Mouse (Mus musculus) kidney, adult 9 months (tissue): ENCODE data around the gene Farsa.
"Not testable (repeated sequence)": the region's sequence is repeated elsewhere in the genome, so short reads cannot be mapped to it uniquely, and the experiment has no call there.

Source experiments
- DNase-seq: peaks from one replicate; pipeline ENCODE4 v3.0.0; 2022

Farsa gene

GRCm38 (mm10) chr8:84878915-84879314, 22.1 kb downstream of the Farsa start:
- DNase-seq, result no peak

DNA sequence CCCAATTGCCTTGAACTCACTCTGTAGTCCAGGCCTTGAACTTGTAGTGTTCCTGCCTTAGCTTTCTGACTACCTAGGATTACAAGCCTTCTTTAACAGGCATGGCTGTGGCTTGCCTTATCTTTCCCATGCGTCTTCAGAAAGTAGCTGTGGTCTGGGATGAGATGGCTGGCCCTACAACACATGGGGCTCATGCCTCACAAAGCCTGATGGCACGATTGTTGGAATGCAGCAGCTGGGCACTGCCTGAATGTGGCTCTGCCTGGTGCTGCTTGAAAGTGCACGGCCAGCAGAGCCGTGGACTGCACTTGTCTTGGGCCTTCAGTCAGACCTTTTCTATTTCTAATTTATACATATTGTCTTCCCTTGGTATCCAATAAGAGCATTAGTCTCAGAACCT, 27.9 kb downstream of the Farsa start:
- DNase-seq, result no peak

DNA sequence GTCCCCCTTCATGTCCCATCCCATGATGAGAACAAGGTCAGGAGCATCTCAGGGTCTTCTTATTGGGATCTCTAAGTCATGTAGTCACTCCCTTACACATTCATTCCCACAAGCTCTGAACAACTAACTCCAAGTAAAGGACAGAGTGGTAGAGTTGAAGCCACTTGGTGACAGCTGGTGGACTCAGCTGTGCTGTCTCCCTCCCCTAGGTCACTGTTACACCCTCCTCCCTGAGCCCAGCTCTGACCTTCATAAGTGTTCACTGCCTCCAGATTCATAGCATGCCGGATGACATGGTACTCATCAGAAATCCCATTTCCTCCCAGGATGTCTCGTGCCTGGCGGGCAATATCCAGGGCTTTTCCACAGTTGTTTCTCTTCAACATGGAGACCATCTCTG, 31.5 kb downstream of the Farsa start:
- DNase-seq, result no peak

DNA sequence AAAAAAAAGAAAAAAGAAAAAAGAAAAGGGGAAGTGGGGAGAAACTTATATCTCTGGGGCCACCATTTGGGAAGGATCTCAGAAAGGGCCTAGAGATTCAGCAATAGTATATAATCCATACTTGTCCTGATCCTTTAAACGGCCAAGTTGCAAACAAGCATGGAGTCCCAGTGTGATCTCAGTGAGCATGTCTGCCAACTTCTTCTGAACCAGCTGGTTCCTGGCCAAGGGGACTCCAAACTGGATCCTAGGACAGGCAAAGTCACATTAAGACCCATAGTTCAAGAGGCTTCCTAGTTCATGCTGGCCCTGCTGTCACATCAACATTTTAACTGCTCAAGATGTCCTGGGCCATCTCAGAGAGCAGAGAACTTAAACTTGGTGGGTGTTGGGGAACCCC, 32.4 kb downstream of the Farsa start:
- no peak for DNase-seq

DNA sequence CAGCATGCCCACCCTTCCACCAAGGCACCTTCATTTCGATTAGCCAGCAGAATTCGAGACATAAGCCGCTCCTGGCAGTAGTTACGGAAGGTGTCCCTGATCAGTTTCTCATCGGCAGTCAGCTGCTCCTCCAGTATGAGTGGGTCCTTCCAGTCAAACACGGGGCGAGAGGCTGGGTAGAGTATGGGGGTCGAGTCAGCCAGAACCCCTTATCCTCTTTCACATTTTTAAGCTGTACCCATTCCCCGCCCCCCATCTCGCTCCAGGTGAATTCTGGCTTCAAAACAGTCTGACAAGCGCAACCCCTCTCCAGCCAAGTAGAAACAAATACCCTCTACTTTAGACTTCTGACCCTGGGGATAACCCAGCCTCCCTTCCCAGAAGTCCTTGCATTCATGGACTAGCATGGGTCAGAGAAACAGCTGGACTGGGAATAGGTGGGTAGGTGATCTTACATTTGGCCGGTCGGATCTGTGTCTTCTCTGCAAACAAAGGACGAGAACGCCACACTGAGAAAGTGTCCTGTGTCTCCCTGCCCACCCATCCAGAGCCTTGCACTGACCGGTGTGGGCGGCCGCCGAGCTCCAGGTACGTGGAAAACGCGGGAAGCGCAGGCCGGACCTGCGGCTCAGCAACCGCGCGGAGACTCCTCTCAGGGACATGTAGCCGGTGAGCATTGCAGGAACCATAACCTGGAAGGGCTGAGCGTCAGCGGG, 36.4 kb downstream of the Farsa start:
- DNase-seq, result peak; percentile 86

- DNase-seq, result peak; percentile 99
These were observed 36.9 kb downstream of the Farsa start, which contains the start of gene Gcdh for GRCm38 (mm10) chr8:84893709-84894134. Gcdh (minus strand) TSS chr8:84893921.

DNA sequence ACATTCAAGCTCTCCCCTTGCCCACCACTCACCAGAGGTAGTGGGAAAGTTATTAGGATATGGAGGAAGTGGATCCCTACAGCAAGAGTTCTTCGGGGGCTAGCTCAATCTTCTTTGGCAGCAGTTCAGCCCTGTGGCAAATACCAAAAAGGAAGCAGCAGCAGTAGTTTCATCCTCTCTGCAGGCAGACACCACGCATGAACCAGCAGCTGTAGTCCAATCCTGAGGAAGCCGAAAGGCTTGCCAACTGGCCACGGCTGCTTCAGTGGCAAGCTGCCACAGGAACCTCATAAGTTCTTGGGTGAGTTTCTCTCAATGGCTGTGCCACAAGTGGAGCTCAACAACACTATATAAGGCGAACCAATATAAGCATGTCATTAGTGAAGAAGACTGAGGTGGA, 39.2 kb downstream of the Farsa start:
- DNase-seq, result no peak

- DNase-seq, result no peak
These were observed 44.3 kb downstream of the Farsa start for GRCm38 (mm10) chr8:84901071-84901470.

DNA sequence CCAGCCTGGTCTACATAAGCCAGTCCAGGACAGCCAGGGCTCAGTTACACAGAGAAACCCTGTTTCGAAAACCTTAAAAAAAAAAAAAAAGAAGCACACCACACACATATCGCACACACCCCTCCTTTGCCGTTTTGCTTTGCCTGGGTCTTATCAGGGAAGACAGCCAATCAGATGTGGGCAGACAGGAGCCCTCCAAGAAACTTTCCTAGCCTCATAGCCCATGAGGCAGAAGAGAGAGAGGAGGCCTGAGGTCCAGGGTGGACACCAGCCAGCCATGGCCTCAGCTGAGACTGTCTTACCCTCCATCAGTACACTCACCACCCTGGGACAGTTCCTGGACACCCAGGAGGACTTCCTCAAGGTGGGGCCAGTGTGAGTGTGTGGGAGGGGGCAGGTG, 45.0 kb downstream of the Farsa start, which contains the start of gene Klf1:
Gene Klf1, plus strand, starts transcription at position 177 of the 400 bp plus-strand sequence.
- DNase-seq, result no peak

DNA sequence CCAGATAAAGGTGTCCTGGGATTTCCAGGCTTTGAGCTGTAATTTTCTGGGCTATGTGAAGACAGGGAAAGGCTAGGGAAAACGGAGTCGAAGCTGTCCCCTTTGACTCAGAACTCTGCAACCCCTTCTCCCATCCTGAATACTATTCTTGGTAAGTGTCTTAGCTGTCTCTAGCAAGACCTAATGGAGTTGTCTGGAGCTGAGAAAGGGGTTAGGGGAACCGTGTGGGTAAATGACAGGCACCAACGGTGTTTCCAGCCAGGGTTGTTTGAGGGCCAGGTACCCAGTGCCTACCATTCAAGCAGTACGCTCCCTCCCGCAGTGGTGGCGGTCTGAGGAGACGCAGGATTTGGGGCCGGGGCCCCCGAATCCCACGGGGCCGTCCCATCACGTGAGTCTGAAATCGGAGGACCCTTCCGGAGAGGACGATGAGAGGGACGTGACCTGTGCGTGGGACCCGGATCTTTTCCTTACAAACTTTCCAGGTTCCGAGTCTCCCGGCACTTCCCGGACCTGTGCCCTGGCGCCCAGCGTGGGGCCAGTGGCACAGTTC, 45.7 kb downstream of the Farsa start:
- peak; percentile 28 for DNase-seq

- DNase-seq, result peak; percentile 97
These were observed 46.3 kb downstream of the Farsa start for GRCm38 (mm10) chr8:84902920-84903661.

DNA sequence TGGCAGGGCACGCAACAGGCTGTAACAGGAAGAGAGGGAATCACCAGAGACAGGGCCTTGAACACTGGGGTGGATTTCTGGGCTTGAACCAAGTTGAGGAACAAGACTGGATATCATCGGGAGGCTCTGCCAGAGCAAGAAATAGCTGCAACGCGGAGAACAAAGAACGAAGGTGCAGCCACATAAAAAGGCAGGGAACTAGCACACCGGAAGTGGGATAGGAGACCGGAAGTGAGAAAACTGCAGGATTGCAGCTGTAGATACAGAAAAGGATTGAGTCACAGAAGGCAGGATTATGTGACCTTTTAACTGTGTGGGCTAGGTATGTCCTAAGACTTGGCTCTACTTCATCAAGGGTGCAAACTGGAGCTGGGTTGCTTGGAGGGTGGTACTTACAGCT, 47.6 kb downstream of the Farsa start:
- DNase-seq, result no peak

DNA sequence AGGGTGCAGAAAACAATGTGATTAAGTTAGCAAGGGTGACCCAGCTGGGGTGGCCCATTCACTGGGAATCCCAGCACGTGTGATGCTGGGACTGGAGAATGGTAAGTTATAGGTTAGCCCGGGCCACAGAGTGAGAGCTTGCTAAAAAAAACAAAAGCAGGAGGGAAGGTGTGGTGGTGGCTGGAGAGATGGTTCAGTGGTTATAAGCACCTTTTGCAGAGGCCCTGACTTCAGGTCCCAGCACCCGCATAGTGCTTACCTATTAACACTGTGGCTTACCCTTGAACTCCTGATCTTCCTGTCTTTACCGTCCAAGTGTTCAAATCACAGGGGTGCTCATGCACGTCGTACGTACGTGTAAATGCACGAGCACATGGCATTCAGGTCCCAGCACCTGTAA, 50.2 kb downstream of the Farsa start:
- DNase-seq, result no peak

GRCm38 (mm10) chr8:84907493-84907892, 50.7 kb downstream of the Farsa start:
- no peak for DNase-seq

DNA sequence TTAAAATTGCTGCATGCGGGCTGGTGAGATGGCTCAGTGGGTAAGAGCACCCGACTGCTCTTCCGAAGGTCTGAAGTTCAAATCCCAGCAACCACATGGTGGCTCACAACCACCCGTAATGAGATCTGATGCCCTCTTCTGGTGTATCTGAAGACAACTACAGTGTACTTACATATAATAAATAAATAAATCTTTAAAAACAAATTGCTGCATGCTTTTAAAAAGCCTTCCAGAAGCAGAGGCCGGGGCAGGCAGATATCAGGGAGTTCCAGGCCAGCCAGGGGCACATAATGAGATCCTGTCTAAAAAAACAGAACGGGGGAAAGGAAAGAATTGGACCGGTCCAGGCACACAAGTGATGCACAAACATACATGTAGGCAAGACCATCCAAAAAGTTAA, 51.2 kb downstream of the Farsa start:
- DNase-seq, result not testable (repeated sequence)

DNA sequence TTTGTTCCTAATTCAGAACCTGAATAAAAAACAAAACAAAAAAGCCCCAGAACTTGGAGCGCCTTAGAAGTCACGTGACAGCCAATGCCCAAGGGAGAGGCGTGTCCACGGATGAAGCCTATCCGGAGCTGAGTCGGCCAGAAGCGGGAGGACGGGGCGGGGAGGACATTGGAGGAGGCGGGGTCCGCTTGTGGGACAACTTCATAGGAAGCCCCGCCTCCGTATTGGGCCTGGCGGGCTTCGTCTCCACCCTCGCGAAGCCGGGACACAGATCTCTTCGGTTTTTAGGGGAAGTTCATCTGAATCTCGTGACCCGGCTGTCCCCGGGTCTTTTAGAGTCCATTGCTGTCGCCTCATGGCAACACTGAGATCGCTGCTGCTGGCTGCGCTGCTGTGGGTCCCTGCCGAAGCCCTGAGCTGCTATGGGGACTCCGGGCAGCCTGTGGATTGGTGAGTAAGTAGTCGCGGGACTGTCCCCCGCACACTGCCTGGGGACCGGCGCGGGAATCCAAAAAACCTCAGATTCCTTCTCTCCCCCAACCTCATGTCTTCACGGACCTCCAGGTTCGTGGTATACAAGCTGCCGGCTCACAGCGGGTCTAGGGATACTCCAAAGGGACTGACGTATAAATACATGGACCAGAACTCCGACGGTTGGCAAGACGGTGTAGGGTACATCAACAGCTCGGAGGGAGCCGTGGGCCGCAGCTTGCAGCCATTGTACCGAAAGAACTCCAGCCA, 51.8 kb downstream of the Farsa start, which contains the start of gene Dnase2a:
Gene Dnase2a, plus strand, starts transcription at position 140 of the 741 bp plus-strand sequence.
- peak; percentile 98 for DNase-seq

DNA sequence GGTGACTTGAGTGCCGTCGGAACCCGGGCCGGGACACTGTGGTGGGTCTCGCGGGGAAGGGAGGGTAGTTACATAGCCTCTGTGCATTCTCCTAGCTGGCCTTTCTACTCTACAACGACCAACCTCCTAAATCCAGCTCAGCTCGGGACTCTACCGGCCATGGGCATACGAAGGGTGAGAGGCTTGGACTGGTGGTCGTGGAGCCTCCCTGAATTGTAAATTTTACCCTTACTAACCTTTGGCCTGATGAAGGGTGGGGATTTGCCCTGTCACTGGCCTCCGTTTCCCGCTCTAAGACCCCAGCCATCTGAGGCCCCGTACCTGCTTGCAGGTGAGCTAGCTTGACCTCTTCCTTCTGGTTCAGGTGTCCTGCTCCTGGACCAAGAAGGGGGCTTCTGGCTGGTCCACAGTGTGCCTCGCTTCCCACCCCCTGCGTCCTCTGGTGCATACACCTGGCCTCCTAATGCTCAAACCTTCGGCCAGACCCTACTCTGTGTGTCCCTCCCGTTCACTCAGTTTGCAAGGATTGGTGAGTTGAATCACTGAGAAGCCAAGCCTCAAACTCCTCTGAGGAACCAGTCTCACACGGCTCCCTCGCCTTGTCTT, 52.5 kb downstream of the Farsa start:
- no peak for DNase-seq

GRCm38 (mm10) chr8:84909949-84910348, 53.2 kb downstream of the Farsa start:
- no peak for DNase-seq

GRCm38 (mm10) chr8:84910551-84910950, 53.8 kb downstream of the Farsa start:
- no peak for DNase-seq

DNA sequence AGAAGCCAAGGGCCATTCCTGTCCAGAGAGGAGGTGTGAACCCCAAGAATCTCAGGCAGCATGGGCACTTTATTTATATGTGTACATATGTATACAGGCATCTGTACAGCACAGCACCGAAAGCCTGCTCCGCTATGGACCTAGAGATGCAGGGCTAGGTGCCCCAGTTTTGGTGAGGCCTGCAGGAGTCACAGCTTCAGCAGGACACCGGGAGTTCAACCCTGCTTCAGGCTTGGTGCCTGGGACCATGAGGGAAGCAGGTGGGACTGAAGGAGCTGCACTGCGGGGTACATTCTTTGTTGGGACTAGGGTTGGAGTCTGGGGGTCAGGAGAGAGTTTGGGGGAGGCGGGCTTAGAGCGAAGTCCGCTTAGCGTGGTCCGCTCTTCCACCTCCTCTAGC, 55.1 kb downstream of the Farsa start:
- DNase-seq, result no peak

- no peak for DNase-seq
These were observed 55.6 kb downstream of the Farsa start for GRCm38 (mm10) chr8:84912391-84912790.

GRCm38 (mm10) chr8:84912895-84913501, 56.2 kb downstream of the Farsa start:
- peak; percentile 79 for DNase-seq
